Mouse (Mus musculus) limb, embryonic 12.5 days (tissue): ENCODE results near the gene Tanc1. TPM values are rescaled to one million over a fixed set of nuclear protein-coding genes. Genes with fewer than 3 reads are reported as not detected.

ENCODE experiments used
- ATAC-seq: fragments of 200-750 bp; cut with Nextera tagmentation; 2 replicates; pipeline ENCODE4 v1.8.0; 2017; ENCODE audit warnings: low read depth, moderate TSS enrichment; ENCODE audit not compliant: insufficient number of reproducible peaks, insufficient read depth, low FRiP score, low TSS enrichment
- H3K27ac ChIP-seq: fragments of 300-500 bp; sonication (generic); 2 replicates; pipeline ENCODE4 v1.5.1; 2016; ENCODE audit warnings: mild to moderate bottlenecking, moderate library complexity
- H3K27me3 ChIP-seq: fragments of 300-500 bp; sonication (generic); 2 replicates; pipeline ENCODE4 v1.6.1; 2016; ENCODE audit warnings: mild to moderate bottlenecking, moderate library complexity
- H3K36me3 ChIP-seq: fragments of 300-500 bp; sonication (generic); 2 replicates; pipeline ENCODE4 v1.6.1; 2016; ENCODE audit warnings: mild to moderate bottlenecking, moderate library complexity
- H3K4me1 ChIP-seq: fragments of 300-500 bp; sonication (generic); replicated peaks from 2 replicates; pipeline ENCODE4 v1.6.1; 2016
- H3K4me2 ChIP-seq: fragments of 300-500 bp; sonication (generic); 2 replicates; pipeline ENCODE4 v1.6.1; 2016; ENCODE audit warnings: mild to moderate bottlenecking, moderate library complexity
- H3K4me3 ChIP-seq: fragments of 300-500 bp; sonication (generic); replicated peaks from 2 replicates; pipeline ENCODE4 v1.5.1; 2016; ENCODE audit warnings: mild to moderate bottlenecking
- H3K9ac ChIP-seq: fragments of 300-500 bp; sonication (generic); replicated peaks from 2 replicates; pipeline ENCODE4 v1.6.1; 2016; ENCODE audit warnings: mild to moderate bottlenecking, moderate library complexity
- H3K9me3 ChIP-seq: fragments of 300-500 bp; sonication (generic); 2 replicates; pipeline ENCODE4 v1.6.1; 2016; ENCODE audit warnings: mild to moderate bottlenecking, moderate library complexity
- WGBS: fragments of 180-500 bp; shearing (Covaris S2); methylation state at CpG from one replicate; pipeline ENCODE4 v1.1.7; 2016; 5-methylcytosine and 5-hydroxymethylcytosine counted together
- polyA plus RNA-seq: library from polyadenylated mRNA; unstranded; fragments of >200 nt; fragmentation: Nextera tagmentation; extraction: Ambion mirVana; gene quantifications from 2 replicates; pipeline ENCODE4 v1.2.1, GENCODE M21; 2016

Tanc1 gene
- polyA plus RNA-seq, 1 experiment from 2014 or later, result 70.6 TPM

DNA sequence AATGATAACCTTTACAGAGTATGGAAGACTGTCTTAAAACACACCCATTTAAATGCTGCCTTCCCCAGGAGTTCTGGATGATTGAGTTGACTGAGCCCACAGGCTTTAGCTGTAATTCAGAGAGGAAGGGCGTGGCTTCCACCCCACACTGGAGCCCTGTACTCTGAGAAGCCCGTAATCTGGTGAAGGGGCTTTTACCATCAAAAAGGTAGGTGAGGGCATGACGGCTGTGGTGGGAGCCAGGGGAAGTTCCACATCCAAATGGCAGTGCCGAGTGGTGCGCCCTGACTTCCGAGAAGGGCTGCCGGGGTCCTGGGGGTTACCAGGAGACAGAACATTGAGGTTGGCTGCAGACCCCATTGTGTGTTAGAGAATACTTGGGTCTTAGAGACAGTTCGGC, 59.8 kb downstream of the Tanc1 start:
- Histone ChIP-seq H3K9ac (no peak overlapping the region), H3K4me1 (peaks cover 75% of the 10 kb centered on the region), H3K4me2 (no peak overlapping the region), H3K36me3 (peaks cover 13% of the 10 kb centered on the region; the same call in 1 of the 2 replicates), H3K27ac (no peak overlapping the region), H3K9me3 (no peaks in the 10 kb centered on the region), H3K4me3 (no peak overlapping the region), H3K27me3 (no peaks in the 10 kb centered on the region)
- ATAC-seq, result no peak
- 41% methylated on average over 8 of the region's 8 CpGs for WGBS

DNA sequence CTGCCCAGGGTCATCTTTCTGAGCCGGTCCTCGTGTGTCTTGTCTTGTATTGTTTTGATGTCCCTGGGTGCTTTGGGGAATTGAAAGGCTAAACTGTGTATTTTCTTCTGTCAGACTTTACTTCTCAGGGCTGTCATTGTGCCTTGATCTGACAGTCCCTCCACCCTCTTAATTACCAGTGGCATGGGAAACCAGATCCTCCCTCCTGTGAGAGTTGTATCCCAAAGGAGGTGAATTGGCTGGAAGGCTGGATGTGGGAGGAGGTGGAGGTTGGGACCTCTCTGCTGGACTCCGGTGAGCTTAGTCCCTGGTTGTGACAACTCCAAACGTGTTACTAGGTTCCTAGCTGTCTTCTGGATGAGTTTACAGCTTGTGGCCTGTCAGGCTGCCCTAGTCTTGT, 60.2 kb downstream of the Tanc1 start:
- Histone ChIP-seq H3K27me3 (no peaks in the 10 kb centered on the region), H3K4me1 (peaks cover 76% of the 10 kb centered on the region), H3K27ac (peak overlapping the region; percentile 2; the same call in 1 of the 2 replicates), H3K4me2 (no peak overlapping the region), H3K36me3 (peaks cover 10% of the 10 kb centered on the region; the same call in 1 of the 2 replicates), H3K9ac (no peak overlapping the region), H3K9me3 (no peaks in the 10 kb centered on the region), H3K4me3 (no peak overlapping the region)
- no peak for ATAC-seq
- WGBS, result 24% methylated on average over 4 of the region's 4 CpGs

DNA sequence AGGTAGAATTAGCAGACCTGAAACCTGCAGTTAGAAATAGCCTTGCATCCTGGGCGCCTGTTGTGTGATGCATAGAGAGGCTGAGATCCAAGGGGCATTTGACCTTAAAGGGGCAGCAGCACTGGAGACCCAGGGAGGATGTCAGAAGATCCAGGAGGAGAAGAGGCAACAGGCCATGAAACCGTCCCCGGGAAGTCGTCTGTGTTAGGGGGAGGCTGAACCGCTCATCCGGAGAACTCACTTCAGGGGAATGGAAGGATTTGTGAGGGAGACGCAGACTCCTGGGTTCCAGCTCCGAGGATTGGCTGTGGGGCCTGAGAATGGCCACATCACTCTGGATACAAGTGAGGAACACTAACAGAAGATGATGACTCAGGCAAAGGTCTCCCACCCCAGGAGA, 60.8 kb downstream of the Tanc1 start:
- 0 out of 2 replicates have a peak overlapping the region, but pooled peaks have one; percentile 2 for H3K27ac ChIP-seq
- H3K4me2 ChIP-seq, result no peak overlapping the region
- no peak for ATAC-seq
- H3K27me3 ChIP-seq, result no peaks in the 10 kb centered on the region
- peaks cover 6% of the 10 kb centered on the region; the same call in 1 of the 2 replicates for H3K36me3 ChIP-seq
- no peaks in the 10 kb centered on the region for H3K9me3 ChIP-seq
- no peak overlapping the region for H3K9ac ChIP-seq
- no peak overlapping the region for H3K4me3 ChIP-seq
- WGBS, result 77% methylated on average over 8 of the region's 8 CpGs
- peaks cover 78% of the 10 kb centered on the region for H3K4me1 ChIP-seq

DNA sequence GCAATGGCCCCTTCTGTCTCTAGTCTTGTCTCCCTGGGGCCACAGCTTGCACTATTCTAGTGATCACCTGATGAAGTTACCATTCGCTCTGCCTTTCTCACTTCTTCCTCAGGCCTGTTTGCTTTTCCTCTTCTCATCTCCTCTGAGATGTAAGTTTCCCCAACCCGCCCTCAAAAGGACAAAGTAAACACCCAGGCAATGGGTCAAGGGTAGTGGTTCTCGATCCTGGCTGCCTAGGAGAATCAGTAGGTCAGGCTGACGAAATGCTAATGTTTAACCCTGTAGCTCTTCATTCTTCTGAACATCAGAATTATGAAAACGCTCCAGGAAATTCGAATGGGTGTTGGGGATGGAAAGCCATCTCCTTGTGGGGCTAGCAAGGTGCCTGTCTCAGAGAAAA, 61.5 kb downstream of the Tanc1 start:
- Histone ChIP-seq H3K27me3 (no peaks in the 10 kb centered on the region), H3K27ac (peak overlapping the region; percentile 67; the same call in 1 of the 2 replicates), H3K9me3 (no peaks in the 10 kb centered on the region), H3K4me1 (peaks cover 79% of the 10 kb centered on the region), H3K4me3 (no peak overlapping the region), H3K9ac (no peak overlapping the region), H3K36me3 (peaks cover 6% of the 10 kb centered on the region; the same call in 1 of the 2 replicates), H3K4me2 (no peak overlapping the region)
- 83% methylated on average over 6 of the region's 6 CpGs for WGBS
- ATAC-seq, result no peak

DNA sequence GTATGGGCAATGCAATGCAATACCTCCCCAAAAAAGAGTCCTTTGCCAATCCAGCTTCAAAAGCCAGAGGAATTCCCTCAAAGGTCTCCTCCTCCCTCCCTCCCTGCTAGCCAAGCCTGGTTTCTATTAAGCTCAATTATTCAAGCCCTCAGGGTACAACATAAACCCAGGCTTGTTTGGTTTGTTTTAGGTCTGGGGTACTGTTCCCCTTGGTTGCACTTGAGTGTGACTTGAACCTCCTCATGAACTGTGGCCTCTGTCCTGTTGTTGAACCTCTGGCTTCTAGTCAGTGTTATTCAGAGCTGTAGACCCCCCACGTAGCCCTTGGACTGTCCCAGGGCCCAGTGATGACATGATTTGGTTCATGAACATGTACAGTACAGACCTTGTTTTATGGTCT, 62.0 kb downstream of the Tanc1 start:
- Histone ChIP-seq H3K4me3 (no peak overlapping the region), H3K27ac (peak overlapping the region; percentile 67), H3K4me2 (0 out of 2 replicates have a peak overlapping the region, but pooled peaks have one; percentile 6), H3K36me3 (peaks cover 6% of the 10 kb centered on the region; the same call in 1 of the 2 replicates), H3K27me3 (no peaks in the 10 kb centered on the region), H3K9me3 (no peaks in the 10 kb centered on the region), H3K4me1 (peaks cover 84% of the 10 kb centered on the region), H3K9ac (no peak overlapping the region)
- ATAC-seq, result peak; percentile 28; the same call in 1 of the 2 replicates
- 20% methylated on average over 1 of the region's 1 CpGs for WGBS

DNA sequence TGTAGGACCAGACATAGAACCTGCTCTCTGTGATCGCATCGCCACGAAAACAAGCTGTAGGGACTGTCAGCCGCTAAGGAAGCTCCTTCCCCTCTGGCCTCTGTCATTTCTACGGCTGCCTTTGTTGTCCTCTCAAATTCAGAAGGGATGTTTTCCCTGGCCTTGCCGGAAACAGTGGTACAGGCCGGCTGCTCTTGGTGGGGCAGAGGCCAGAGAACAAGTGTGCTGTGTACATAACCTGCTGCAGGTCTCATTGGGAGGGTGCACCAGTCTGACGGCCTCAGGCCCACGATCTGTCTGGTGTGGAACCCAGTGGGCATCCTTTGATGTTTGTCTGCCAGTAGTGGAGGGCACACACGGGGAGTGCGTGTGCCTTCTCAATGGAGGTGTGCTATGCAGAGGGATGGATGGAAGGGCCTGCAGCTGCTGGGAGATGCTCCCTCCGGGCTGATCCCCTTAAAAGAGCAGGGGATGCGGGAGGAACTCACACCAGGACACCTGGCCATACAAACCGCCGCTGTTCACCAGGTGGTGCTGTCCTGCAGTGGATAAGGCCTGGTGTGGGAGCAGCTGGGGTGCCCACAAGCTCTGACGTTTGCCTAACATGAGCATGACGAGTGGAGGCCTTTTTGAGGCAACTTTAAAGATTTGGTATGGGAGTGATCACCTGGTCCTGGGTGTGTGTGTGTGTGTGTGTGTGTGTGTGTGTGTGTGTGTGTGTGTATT, 63.6 kb downstream of the Tanc1 start:
- Histone ChIP-seq H3K9ac (no peak overlapping the region), H3K36me3 (peaks cover 6% of the 10 kb centered on the region; the same call in 1 of the 2 replicates), H3K9me3 (no peaks in the 10 kb centered on the region), H3K4me1 (peaks cover 92% of the 10 kb centered on the region), H3K4me2 (0 out of 2 replicates have a peak overlapping the region, but pooled peaks have one; percentile 8), H3K27ac (peak overlapping the region; percentile 73), H3K27me3 (no peaks in the 10 kb centered on the region), H3K4me3 (no peak overlapping the region)
- ATAC-seq, result no peak
- 24% methylated on average over 17 of the region's 17 CpGs for WGBS

DNA sequence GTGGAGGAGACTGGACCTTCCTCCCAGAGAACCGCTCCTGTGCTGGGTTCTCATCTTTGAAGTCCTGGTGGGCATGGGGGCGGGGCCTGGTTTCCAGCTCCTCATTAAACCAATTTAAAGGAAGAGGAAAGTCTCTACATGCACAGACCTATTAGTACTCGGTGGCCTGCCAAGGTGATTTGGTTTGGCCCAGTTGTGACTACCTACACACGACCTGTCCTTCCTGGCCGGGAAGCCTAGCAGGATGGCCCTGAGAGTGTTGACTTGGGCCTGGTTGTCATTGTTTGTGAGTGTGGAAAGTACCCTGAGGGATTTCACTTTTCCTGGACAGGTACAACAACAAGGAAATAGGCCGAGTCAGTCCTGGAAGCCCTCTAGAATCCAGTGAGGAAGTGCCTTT, 64.2 kb downstream of the Tanc1 start:
- peaks cover 92% of the 10 kb centered on the region for H3K4me1 ChIP-seq
- peaks cover 6% of the 10 kb centered on the region; the same call in 1 of the 2 replicates for H3K36me3 ChIP-seq
- H3K27ac ChIP-seq, result peak overlapping the region; percentile 73; the same call in 1 of the 2 replicates
- H3K27me3 ChIP-seq, result no peaks in the 10 kb centered on the region
- ATAC-seq, result no peak
- WGBS, result 56% methylated on average over 6 of the region's 6 CpGs
- no peak overlapping the region for H3K4me3 ChIP-seq
- no peaks in the 10 kb centered on the region for H3K9me3 ChIP-seq
- no peak overlapping the region for H3K4me2 ChIP-seq
- no peak overlapping the region for H3K9ac ChIP-seq

DNA sequence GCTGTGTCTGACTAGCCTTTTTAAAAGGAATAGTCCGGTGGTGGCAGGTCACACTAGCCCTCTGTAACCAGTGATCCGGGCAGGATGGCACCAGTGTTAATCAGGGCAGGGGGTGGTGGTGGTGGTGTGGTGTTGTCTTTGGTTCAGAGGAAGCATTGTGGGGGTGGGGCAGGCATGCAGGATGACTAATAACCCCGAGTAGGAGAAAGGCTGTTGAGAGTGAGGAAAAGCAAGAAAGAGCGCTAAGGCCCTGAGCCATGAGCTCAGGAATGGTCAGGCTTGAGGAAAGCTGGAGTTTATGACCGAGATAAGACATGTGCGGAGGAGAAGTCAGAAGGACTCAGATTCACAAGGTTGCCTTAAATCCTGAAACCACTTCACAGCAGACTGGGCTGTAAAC, 64.6 kb downstream of the Tanc1 start:
- Histone ChIP-seq H3K9ac (no peak overlapping the region), H3K4me3 (no peak overlapping the region), H3K27ac (peak overlapping the region; percentile 73), H3K4me2 (no peak overlapping the region), H3K27me3 (no peaks in the 10 kb centered on the region), H3K36me3 (peaks cover 6% of the 10 kb centered on the region; the same call in 1 of the 2 replicates), H3K9me3 (no peaks in the 10 kb centered on the region), H3K4me1 (peaks cover 92% of the 10 kb centered on the region)
- no peak for ATAC-seq
- 30% methylated on average over 6 of the region's 6 CpGs for WGBS

DNA sequence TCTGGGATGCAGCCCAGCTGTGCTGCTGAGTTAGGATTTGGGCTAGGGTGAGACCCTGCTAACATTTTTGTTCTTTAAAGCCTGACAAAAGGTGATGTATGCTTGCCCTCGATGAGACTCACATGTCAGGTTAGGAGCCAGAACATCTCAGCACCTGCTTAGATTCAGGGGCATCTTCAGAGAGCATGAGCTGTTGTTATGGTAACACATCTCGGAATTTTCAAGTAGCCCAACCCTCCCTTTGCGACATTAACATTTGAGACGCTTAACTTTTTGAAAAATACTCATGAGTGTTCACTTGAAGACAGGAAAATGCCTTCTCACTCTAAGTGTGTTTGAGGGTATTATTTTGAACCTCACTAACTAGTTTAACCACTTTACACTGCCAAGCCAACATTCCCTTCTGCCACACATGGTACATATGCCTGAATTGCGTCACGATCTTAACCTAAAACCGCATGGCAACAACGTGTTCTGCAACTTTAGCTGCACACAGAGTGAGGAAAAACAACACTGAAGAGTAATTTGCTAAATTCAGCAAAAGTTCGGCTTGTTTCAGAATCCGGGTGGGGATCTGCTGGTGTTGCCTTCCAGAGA, 67.7 kb downstream of the Tanc1 start:
- Histone ChIP-seq H3K4me1 (peaks cover 92% of the 10 kb centered on the region), H3K4me2 (no peak overlapping the region), H3K9me3 (no peaks in the 10 kb centered on the region), H3K9ac (no peak overlapping the region), H3K27ac (no peak overlapping the region), H3K36me3 (no peaks in the 10 kb centered on the region), H3K27me3 (no peaks in the 10 kb centered on the region), H3K4me3 (no peak overlapping the region)
- no peak for ATAC-seq
- 84% methylated on average over 10 of the region's 10 CpGs for WGBS

DNA sequence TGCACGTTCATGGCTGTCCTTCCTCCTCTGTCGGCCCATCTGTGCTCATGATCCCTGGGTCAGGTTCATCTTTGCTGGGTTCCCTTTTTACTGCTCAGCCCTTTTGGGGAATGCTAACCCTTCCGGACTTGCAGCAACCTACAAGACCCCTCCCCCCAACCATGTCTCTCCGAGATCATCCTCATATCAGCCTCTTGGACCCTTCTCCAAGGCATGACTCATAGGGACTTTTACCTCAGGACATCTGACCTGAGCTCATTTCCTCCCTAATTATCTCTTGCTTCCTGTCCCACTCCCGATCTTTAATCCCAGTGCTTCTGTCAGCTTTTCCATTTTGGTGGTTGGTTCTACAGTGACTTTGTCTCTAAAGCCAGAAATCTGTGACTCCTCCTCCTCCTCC, 68.9 kb downstream of the Tanc1 start:
- 74% methylated on average over 5 of the region's 5 CpGs for WGBS
- Histone ChIP-seq H3K4me2 (no peak overlapping the region), H3K27me3 (no peaks in the 10 kb centered on the region), H3K9ac (no peak overlapping the region), H3K4me3 (no peak overlapping the region), H3K36me3 (no peaks in the 10 kb centered on the region), H3K9me3 (no peaks in the 10 kb centered on the region), H3K4me1 (peaks cover 91% of the 10 kb centered on the region), H3K27ac (no peak overlapping the region)
- ATAC-seq, result no peak

DNA sequence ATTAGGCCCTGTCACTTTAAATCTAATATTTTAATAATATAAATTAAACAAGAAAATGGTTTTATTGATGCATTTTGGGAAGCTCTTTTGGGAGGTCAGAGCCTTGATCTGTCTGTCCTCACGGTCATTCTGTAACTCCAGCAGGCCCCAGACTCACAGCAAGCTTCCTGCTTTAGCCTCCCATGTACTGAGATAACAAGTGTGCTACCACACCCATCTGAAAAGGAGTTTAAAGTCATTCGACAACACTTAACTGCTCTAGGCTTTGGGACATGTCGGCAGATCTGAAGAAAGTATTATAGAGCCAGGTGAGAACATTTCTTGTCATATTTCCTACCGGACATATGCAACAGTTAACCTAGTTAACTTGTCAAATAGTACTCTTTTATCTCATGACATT, 69.3 kb downstream of the Tanc1 start:
- no peaks in the 10 kb centered on the region for H3K27me3 ChIP-seq
- H3K27ac ChIP-seq, result no peak overlapping the region
- peaks cover 90% of the 10 kb centered on the region for H3K4me1 ChIP-seq
- H3K4me2 ChIP-seq, result no peak overlapping the region
- WGBS, result 83% methylated on average over 4 of the region's 4 CpGs
- H3K4me3 ChIP-seq, result no peak overlapping the region
- H3K9me3 ChIP-seq, result no peaks in the 10 kb centered on the region
- H3K36me3 ChIP-seq, result no peaks in the 10 kb centered on the region
- no peak for ATAC-seq
- no peak overlapping the region for H3K9ac ChIP-seq
